Mouse (Mus musculus): ENCODE results near the gene Ubash3a.

DNA sequence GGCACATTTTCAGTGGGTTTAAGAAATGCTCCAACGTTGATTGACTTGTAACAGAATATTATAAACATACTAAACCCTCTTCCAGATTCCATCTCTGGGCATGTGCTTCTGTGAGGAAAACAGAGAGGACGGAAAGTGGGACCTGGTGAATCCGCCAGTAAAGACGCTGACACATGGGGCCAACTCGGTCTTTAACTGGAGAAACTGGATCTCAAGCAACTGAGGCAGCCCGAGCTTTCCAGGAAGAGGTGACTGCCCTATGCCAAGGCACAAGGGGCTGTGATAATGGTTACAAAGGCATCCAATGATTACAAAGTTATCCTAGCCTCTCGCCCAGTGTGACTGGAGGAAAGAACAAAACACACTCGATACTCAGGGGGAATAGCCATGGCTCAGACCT, 33.5 kb downstream of the Ubash3a start:
- TF ChIP-seq CTCF (IDR thresholded peaks at IDR 0.05; ENCODE audit: insufficient read depth, low read depth, low read length) (no peak), POLR2A (IDR thresholded peaks at IDR 0.05; ENCODE audit: insufficient read depth, low read depth, low read length) (no peak)

Measured in olfactory bulb, adult 2 months (tissue).